Mouse (Mus musculus): ENCODE results near the gene P2ry2. TPM values are rescaled to one million over a fixed set of nuclear protein-coding genes. Genes with fewer than 3 reads are reported as not detected.

P2ry2 gene
- polyA plus RNA-seq (2015; fragmentation: Nextera tagmentation; extraction: Ambion mirVana), result 0.51 and 1.5 TPM in 2 replicates

GRCm38 (mm10) chr7:101012541-101012940, at the start of gene P2ry2:
P2ry2 (minus strand) TSS chr7:101012866.
- no peaks in the 10 kb centered on the region for H3K9me3 ChIP-seq
- no peak for ATAC-seq (ENCODE audit: low read depth)
- peaks cover 38% of the 10 kb centered on the region for H3K4me1 ChIP-seq (replicated peaks)
- peaks cover 79% of the 10 kb centered on the region for H3K27me3 ChIP-seq
- H3K4me2 ChIP-seq, result peak within 1 kb of the TSS; percentile 97
- H3K36me3 ChIP-seq, result no peaks in the 10 kb centered on the region
- H3K4me3 ChIP-seq, result peak within 1 kb of the TSS; percentile 45
- no peak within 1 kb of the TSS for H3K27ac ChIP-seq (replicated peaks)
- WGBS, result 72% methylated on average over 4 of the region's 4 CpGs
- peak within 1 kb of the TSS; percentile 64 for H3K9ac ChIP-seq

GRCm38 (mm10) chr7:101062246-101062645, 49.6 kb upstream of the P2ry2 start:
- peaks cover 8% of the 10 kb centered on the region for H3K4me1 ChIP-seq (replicated peaks)
- no peaks in the 10 kb centered on the region for H3K9me3 ChIP-seq
- H3K36me3 ChIP-seq, result no peaks in the 10 kb centered on the region
- H3K27me3 ChIP-seq, result no peaks in the 10 kb centered on the region
- no peak overlapping the region for H3K4me2 ChIP-seq
- no peak overlapping the region for H3K27ac ChIP-seq (replicated peaks)
- H3K9ac ChIP-seq, result no peak overlapping the region
- no peak overlapping the region for H3K4me3 ChIP-seq
- 82% methylated on average over 6 of the region's 6 CpGs for WGBS
- no peak for ATAC-seq (ENCODE audit: low read depth)

DNA sequence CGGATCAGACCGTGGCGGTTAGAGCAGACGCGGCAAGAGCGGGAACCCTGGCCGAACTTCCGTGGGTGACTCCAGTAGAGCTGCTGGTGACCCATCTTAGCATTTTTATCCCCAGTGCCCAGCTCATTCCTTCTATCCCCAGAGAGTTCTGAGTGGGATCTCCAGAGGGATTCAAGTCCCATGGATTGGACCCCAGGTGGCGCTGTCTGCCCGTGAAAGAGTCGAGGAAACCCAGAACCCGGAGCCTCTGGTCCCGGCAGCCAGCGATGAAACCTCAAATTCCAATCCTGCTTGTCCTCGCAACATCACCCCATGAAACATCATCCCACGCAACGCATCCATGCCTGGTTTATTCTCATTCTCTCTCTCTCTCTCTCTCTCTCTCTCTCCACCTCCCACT, 48.7 kb upstream of the P2ry2 start:
- H3K4me2 ChIP-seq, result peak overlapping the region; percentile 26
- H3K27ac ChIP-seq (replicated peaks), result no peak overlapping the region
- WGBS, result 11% methylated on average over 17 of the region's 17 CpGs
- H3K4me1 ChIP-seq (replicated peaks), result peaks cover 9% of the 10 kb centered on the region
- no peaks in the 10 kb centered on the region for H3K27me3 ChIP-seq
- no peaks in the 10 kb centered on the region for H3K9me3 ChIP-seq
- no peak overlapping the region for H3K4me3 ChIP-seq
- no peaks in the 10 kb centered on the region for H3K36me3 ChIP-seq
- no peak for ATAC-seq (ENCODE audit: low read depth)
- no peak overlapping the region for H3K9ac ChIP-seq

GRCm38 (mm10) chr7:101060476-101060875, 47.8 kb upstream of the P2ry2 start:
- Histone ChIP-seq H3K27ac (replicated peaks) (no peak overlapping the region), H3K9me3 (no peaks in the 10 kb centered on the region), H3K36me3 (no peaks in the 10 kb centered on the region), H3K4me1 (replicated peaks) (peaks cover 9% of the 10 kb centered on the region), H3K27me3 (no peaks in the 10 kb centered on the region), H3K9ac (no peak overlapping the region), H3K4me2 (no peak overlapping the region), H3K4me3 (no peak overlapping the region)
- 71% methylated on average over 5 of the region's 5 CpGs for WGBS
- no peak for ATAC-seq (ENCODE audit: low read depth)

- H3K9me3 ChIP-seq, result no peaks in the 10 kb centered on the region
- WGBS, result 76% methylated on average over 5 of the region's 5 CpGs
- peaks cover 9% of the 10 kb centered on the region for H3K4me1 ChIP-seq (replicated peaks)
- no peak overlapping the region for H3K9ac ChIP-seq
- no peaks in the 10 kb centered on the region for H3K36me3 ChIP-seq
- H3K4me3 ChIP-seq, result no peak overlapping the region
- H3K27me3 ChIP-seq, result no peaks in the 10 kb centered on the region
- H3K4me2 ChIP-seq, result no peak overlapping the region
- H3K27ac ChIP-seq (replicated peaks), result no peak overlapping the region
- ATAC-seq (ENCODE audit: low read depth), result no peak
Observed at GRCm38 (mm10) chr7:101059188-101059587, 46.5 kb upstream of the P2ry2 start.

- 42% methylated on average over 4 of the region's 4 CpGs for WGBS
- Histone ChIP-seq H3K27ac (replicated peaks) (no peak overlapping the region), H3K9ac (no peak overlapping the region), H3K4me2 (no peak overlapping the region), H3K9me3 (no peaks in the 10 kb centered on the region), H3K4me1 (replicated peaks) (peaks cover 9% of the 10 kb centered on the region), H3K4me3 (no peak overlapping the region), H3K27me3 (no peaks in the 10 kb centered on the region), H3K36me3 (no peaks in the 10 kb centered on the region)
- no peak for ATAC-seq (ENCODE audit: low read depth)
Observed at GRCm38 (mm10) chr7:101057309-101057708, 44.6 kb upstream of the P2ry2 start.

GRCm38 (mm10) chr7:101053136-101053535, 40.5 kb upstream of the P2ry2 start:
- Histone ChIP-seq H3K27me3 (no peaks in the 10 kb centered on the region; the same call in 1 of the 2 replicates), H3K4me2 (no peak overlapping the region), H3K9ac (no peak overlapping the region), H3K27ac (replicated peaks) (no peak overlapping the region), H3K9me3 (no peaks in the 10 kb centered on the region), H3K36me3 (no peaks in the 10 kb centered on the region), H3K4me1 (replicated peaks) (peaks cover 5% of the 10 kb centered on the region; the same call in 1 of the 2 replicates), H3K4me3 (no peak overlapping the region)
- no peak for ATAC-seq (ENCODE audit: low read depth)
- WGBS, result 56% methylated on average over 2 of the region's 2 CpGs

- Histone ChIP-seq H3K4me3 (no peak overlapping the region), H3K36me3 (no peaks in the 10 kb centered on the region), H3K9me3 (no peaks in the 10 kb centered on the region), H3K4me2 (no peak overlapping the region), H3K9ac (no peak overlapping the region), H3K27me3 (no peaks in the 10 kb centered on the region; the same call in 1 of the 2 replicates), H3K4me1 (replicated peaks) (no peaks in the 10 kb centered on the region), H3K27ac (replicated peaks) (no peak overlapping the region)
- WGBS, result 18% methylated on average over 11 of the region's 11 CpGs
- peak; percentile 32; the same call in 1 of the 2 replicates for ATAC-seq (ENCODE audit: low read depth)
Observed at GRCm38 (mm10) chr7:101051551-101052221, 39.0 kb upstream of the P2ry2 start.

DNA sequence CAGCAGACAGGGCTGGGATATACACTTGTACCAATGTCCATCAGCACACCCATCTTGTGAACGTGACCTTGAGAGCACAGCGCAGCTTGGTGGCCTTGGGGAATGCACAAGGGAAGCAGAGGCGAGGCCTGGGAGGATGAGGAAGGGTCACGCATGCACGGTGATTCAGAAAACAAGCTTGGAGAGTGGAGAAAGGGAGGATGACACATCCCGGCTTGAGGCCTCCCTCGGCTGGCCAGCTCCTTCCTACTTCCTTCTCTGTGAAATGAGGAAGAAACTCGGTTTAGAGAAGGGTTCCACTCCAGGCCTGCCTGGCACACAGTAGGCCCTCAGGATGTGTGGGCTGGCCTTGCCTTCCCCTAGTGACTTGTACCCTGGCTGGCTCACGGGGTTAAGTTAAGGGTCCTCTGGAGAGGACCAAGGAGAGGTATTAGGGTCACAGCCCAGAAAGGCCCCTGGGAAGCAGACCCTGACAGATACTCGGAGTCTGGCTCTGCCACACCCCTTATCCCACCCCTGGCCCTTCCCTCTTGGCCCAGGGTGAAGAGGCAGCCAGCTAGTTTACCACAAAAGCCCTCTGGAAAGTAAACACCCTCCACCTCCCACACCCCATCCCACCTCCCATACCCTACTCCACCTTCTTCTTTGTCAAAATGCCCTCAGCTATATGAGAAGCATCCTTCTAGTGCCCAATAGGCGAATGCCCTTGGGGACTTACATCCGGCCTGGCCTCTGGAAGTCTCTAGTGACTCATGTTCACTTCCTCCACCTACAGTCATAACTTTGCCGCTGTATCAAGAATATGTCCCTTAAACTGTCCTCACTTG, 38.3 kb upstream of the P2ry2 start:
- Histone ChIP-seq H3K4me2 (no peak overlapping the region), H3K27me3 (no peaks in the 10 kb centered on the region; the same call in 1 of the 2 replicates), H3K27ac (replicated peaks) (no peak overlapping the region), H3K9me3 (no peaks in the 10 kb centered on the region), H3K4me3 (no peak overlapping the region), H3K9ac (no peak overlapping the region), H3K36me3 (no peaks in the 10 kb centered on the region), H3K4me1 (replicated peaks) (no peaks in the 10 kb centered on the region)
- 74% methylated on average over 13 of the region's 13 CpGs for WGBS
- ATAC-seq (ENCODE audit: low read depth), result peak; percentile 32; the same call in 1 of the 2 replicates

- no peaks in the 10 kb centered on the region for H3K36me3 ChIP-seq
- H3K4me2 ChIP-seq, result no peak overlapping the region
- 83% methylated on average over 7 of the region's 7 CpGs for WGBS
- no peaks in the 10 kb centered on the region for H3K4me1 ChIP-seq (replicated peaks)
- no peaks in the 10 kb centered on the region for H3K9me3 ChIP-seq
- no peak overlapping the region for H3K27ac ChIP-seq (replicated peaks)
- no peaks in the 10 kb centered on the region; the same call in 1 of the 2 replicates for H3K27me3 ChIP-seq
- no peak for ATAC-seq (ENCODE audit: low read depth)
- no peak overlapping the region for H3K9ac ChIP-seq
- no peak overlapping the region for H3K4me3 ChIP-seq
Observed at GRCm38 (mm10) chr7:101049326-101050087, 36.8 kb upstream of the P2ry2 start.

GRCm38 (mm10) chr7:101048247-101048646, 35.6 kb upstream of the P2ry2 start:
- ATAC-seq (ENCODE audit: low read depth), result no peak

More at GRCm38 (mm10) chr7:101048247-101048646, 35.6 kb upstream of the P2ry2 start:
- Histone ChIP-seq H3K4me2 (no peak overlapping the region), H3K9me3 (no peaks in the 10 kb centered on the region), H3K4me3 (no peak overlapping the region), H3K27me3 (no peaks in the 10 kb centered on the region; the same call in 1 of the 2 replicates), H3K9ac (no peak overlapping the region), H3K4me1 (replicated peaks) (no peaks in the 10 kb centered on the region), H3K36me3 (no peaks in the 10 kb centered on the region), H3K27ac (replicated peaks) (no peak overlapping the region)
- WGBS, result 77% methylated on average over 5 of the region's 5 CpGs

Data from neural tube, embryonic 13.5 days (tissue).